ENCODE assay signal across 21 mouse cellular contexts in the genomic region with DNA sequence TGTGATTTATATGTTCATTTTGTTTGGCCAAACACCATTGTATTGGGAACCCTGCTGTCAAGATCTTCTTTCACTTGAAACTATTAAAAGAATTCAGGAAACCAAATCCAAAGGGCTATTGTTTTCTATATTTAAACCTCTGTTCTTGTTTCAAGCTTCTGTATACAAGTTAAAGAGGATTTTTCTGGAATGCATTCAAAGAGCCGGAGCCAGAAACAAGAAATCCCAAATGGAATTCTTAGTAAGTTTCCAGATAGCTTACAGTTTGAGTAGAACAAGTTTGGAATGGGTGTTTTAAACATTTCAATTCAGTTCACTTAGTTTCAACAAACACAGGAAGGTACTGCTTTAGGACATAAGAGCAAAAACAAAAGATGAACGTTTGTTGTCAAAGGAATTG.
A peak's percentile ranks its signal among the peaks of the same experiment; 100 is the strongest.
DNase-seq lines count a peak whose midpoint lies in the region; ATAC-seq and TF ChIP-seq lines count a peak whose summit lies in the region.
"Had no signal": no experiment of that assay in that cellular context is flagged by ENCODE, and none has a peak within 500 bp of the region (broad histone marks: within the 10 kb centered on the region; RNA-seq: fewer than 3 reads in every experiment).

No protein-coding gene starts in this region.

- intact Hi-C loops in heart, adult 2 months (cut with DNase I): loop anchor here (1.0 to 5.0 kb wide), 3 partner anchors 142 to 212 kb away; a partner anchor contains a TSS
- intact Hi-C loops in heart, postnatal 14 days (cut with DNase I): no loop called here
- intact Hi-C loops in heart, postnatal 10 days (cut with DNase I): no loop called here

- H3K9me3 ChIP-seq in heart, postnatal 0 days (replicated peaks; ENCODE audit: control insufficient read depth, low read length): no peaks in the 10 kb centered on the region
- H3K9me3 ChIP-seq: embryonic facial prominence, embryonic 13.5 days; forebrain, embryonic 10.5 days; forebrain, embryonic 13.5 days; hindbrain, embryonic 12.5 days; hindbrain, embryonic 15.5 days had no signal

- no peak overlapping the region for H3K9ac ChIP-seq in heart, adult 2 months (ENCODE audit: low read depth, low read length)
- no peak overlapping the region for H3K9ac ChIP-seq in heart, postnatal 0 days (replicated peaks; ENCODE audit: low read depth, low read length)
- H3K9ac ChIP-seq: embryonic facial prominence, embryonic 13.5 days; forebrain, embryonic 13.5 days; hindbrain, embryonic 12.5 days; hindbrain, embryonic 15.5 days had no signal

- H3K4me3 ChIP-seq in heart, adult 2 months: no peak overlapping the region
- H3K4me3 ChIP-seq in heart, postnatal 0 days (ENCODE audit: low read depth, low read length): no peak overlapping the region
- no peak overlapping the region for H3K4me3 ChIP-seq in layer of hippocampus, adult 2 months
- H3K4me3 ChIP-seq: embryonic facial prominence, embryonic 13.5 days; forebrain, embryonic 10.5 days; forebrain, embryonic 13.5 days; hindbrain, embryonic 12.5 days; hindbrain, embryonic 15.5 days had no signal

- H3K36me3 ChIP-seq in heart, adult 2 months (ENCODE audit: control insufficient read depth, insufficient read depth, low read length): peaks cover 2% of the 10 kb centered on the region; the same call in 1 of the 2 replicates
- H3K36me3 ChIP-seq in heart, postnatal 0 days (replicated peaks; ENCODE audit: control insufficient read depth, insufficient read depth, low read length): no peaks in the 10 kb centered on the region
- H3K36me3 ChIP-seq: embryonic facial prominence, embryonic 13.5 days; forebrain, embryonic 10.5 days; hindbrain, embryonic 12.5 days; hindbrain, embryonic 15.5 days had no signal

- no peak for TF ChIP-seq POLR2A in heart, adult 2 months (IDR thresholded peaks at IDR 0.05; ENCODE audit: insufficient read depth, low read depth, low read length)

- no peaks in the 10 kb centered on the region for H3K79me2 ChIP-seq in heart, adult 2 months (replicated peaks; ENCODE audit: control insufficient read depth, insufficient read depth, low read length)

- no peak for DNase-seq in heart, adult 2 months
- DNase-seq in heart, postnatal 14 days: no peak
- DNase-seq in heart, postnatal 0 days (ENCODE audit: low spot score): no peak
- no peak for DNase-seq in heart, postnatal 10 days
- DNase-seq in layer of hippocampus, adult 2 months (ENCODE audit: low spot score in 2 of 2): no peak
- DNase-seq in layer of hippocampus, postnatal 36 days: no peak
- DNase-seq: adrenal gland, adult 2 months; adrenal gland, postnatal 14 days; cerebellum, adult 11 months; cerebellum, adult 2 months; cerebellum, adult 9-11 months; cerebellum, postnatal 25 days; gastrocnemius, postnatal 25 days had no signal

- no peak for ATAC-seq in heart, postnatal 0 days (ENCODE audit: insufficient read depth, low read depth)
- ATAC-seq: CD4-positive, CD25-positive, alpha-beta regulatory T cell, adult 4 months; forebrain, embryonic 13.5 days; forebrain, embryonic 16.5 days; intestine, postnatal 0 days had no signal

- H3K4me2 ChIP-seq in heart, postnatal 0 days (ENCODE audit: low read depth, low read length): no peak overlapping the region
- H3K4me2 ChIP-seq: embryonic facial prominence, embryonic 13.5 days; forebrain, embryonic 13.5 days; hindbrain, embryonic 12.5 days; hindbrain, embryonic 15.5 days had no signal

- H3K4me1 ChIP-seq in heart, adult 2 months (ENCODE audit: control insufficient read depth, insufficient read depth, low read length): peaks cover 5% of the 10 kb centered on the region
- no peaks in the 10 kb centered on the region for H3K4me1 ChIP-seq in heart, postnatal 0 days (ENCODE audit: control insufficient read depth, insufficient read depth)
- H3K4me1 ChIP-seq: embryonic facial prominence, embryonic 13.5 days; forebrain, embryonic 10.5 days; forebrain, embryonic 13.5 days; hindbrain, embryonic 12.5 days; hindbrain, embryonic 15.5 days had no signal

- no peak for TF ChIP-seq EP300 in heart, adult 2 months (IDR thresholded peaks at IDR 0.05; ENCODE audit: insufficient read depth, low read depth, low read length)
- TF ChIP-seq EP300 in heart, postnatal 0 days (IDR thresholded peaks at IDR 0.05; ENCODE audit: low read depth): no peak

- no peak for TF ChIP-seq CTCF in heart, adult 2 months (IDR thresholded peaks at IDR 0.05)
- TF ChIP-seq CTCF in heart, postnatal 0 days (IDR thresholded peaks at IDR 0.05; ENCODE audit: low read depth): no peak
- no peak for TF ChIP-seq CTCF in layer of hippocampus, adult 2 months (conservative IDR thresholded peaks at IDR 0.05)

- whole genome bisulfite sequencing in heart, adult 2 months: 19% methylated on average over 2 of the region's 2 CpGs
- WGBS in heart, postnatal 0 days: 38% methylated on average over 2 of the region's 2 CpGs

- no peaks in the 10 kb centered on the region for H3K27me3 ChIP-seq in heart, adult 2 months (ENCODE audit: control insufficient read depth, insufficient read depth, low read length)
- H3K27me3 ChIP-seq in heart, postnatal 0 days (ENCODE audit: control insufficient read depth, insufficient read depth, low read length): no peaks in the 10 kb centered on the region
- H3K27me3 ChIP-seq: embryonic facial prominence, embryonic 13.5 days; forebrain, embryonic 13.5 days; hindbrain, embryonic 12.5 days; hindbrain, embryonic 15.5 days had no signal

- peak overlapping the region; percentile 79 for H3K27ac ChIP-seq in heart, adult 2 months
- H3K27ac ChIP-seq in heart, postnatal 0 days (ENCODE audit: low read depth): 0 out of 2 replicates have a peak overlapping the region, but pooled peaks have one; percentile 30
- H3K27ac ChIP-seq in layer of hippocampus, adult 2 months: 0 out of 2 replicates have a peak overlapping the region, but pooled peaks have one; percentile 63
- H3K27ac ChIP-seq: embryonic facial prominence, embryonic 13.5 days; forebrain, embryonic 10.5 days; forebrain, embryonic 13.5 days; hindbrain, embryonic 12.5 days; hindbrain, embryonic 15.5 days had no signal
